Mouse (Mus musculus) gastrocnemius, adult 2 months (tissue): ENCODE results near the gene Gm9821. TPM values are rescaled to one million over a fixed set of nuclear protein-coding genes. Genes with fewer than 3 reads are reported as not detected.

Experiments used
- DNase-seq: peaks from one replicate; pipeline ENCODE4 v3.0.0; 2022
- H3K27ac ChIP-seq: fragments of 200-600 bp; 2 replicates; pipeline ENCODE4 v1.8.1; 2022; ENCODE audit warnings: mild to moderate bottlenecking
- H3K4me3 ChIP-seq: fragments of 200-600 bp; 2 replicates; pipeline ENCODE4 v1.8.1; 2022; ENCODE audit warnings: mild to moderate bottlenecking, moderate library complexity
- CTCF ChIP-seq: fragments of 200-600 bp; IDR thresholded peaks from 2 replicates; pipeline ENCODE4 v1.8.1; 2022; ENCODE audit warnings: antibody characterized with exemption, mild to moderate bottlenecking, moderate library complexity
- intact Hi-C: fragments of 180-260 bp; cut with DNase I; formaldehyde crosslinking; loops from one replicate; pipeline ENCODE4 v1.15.1; 2025
- total RNA-seq, 2 experiments: library from RNA; stranded (reverse); gene quantifications; 2 replicates each; pipeline ENCODE4 v1.2.3; 2021

Gm9821 gene
- total RNA-seq, 2 experiments from 2014 or later = not detected

- Histone ChIP-seq H3K4me3 (peak overlapping the region; percentile 19), H3K27ac (peak overlapping the region; percentile 51)
- TF ChIP-seq CTCF = peak; percentile 93
- intact Hi-C loops = loop anchor here (10.0 kb wide), 1 partner anchor 1100 kb away; the partner anchor contains the start of gene Prdm11
- peak; percentile 87 for DNase-seq
Measured at GRCm38 (mm10) chr2:91944170-91944950, 1.1 kb upstream of the Gm9821 start.

GRCm38 (mm10) chr2:91946836-91947235, 1.3 kb downstream of the Gm9821 start:
- H3K4me3 ChIP-seq = peak overlapping the region; percentile 83
- no peak for TF ChIP-seq CTCF
- peak; percentile 81 for DNase-seq
- H3K27ac ChIP-seq = peak overlapping the region; percentile 99
- intact Hi-C loops = loop anchor here (1.0 to 10.0 kb wide), 3 partner anchors 12 to 1098 kb away; partner anchors contain the start of gene Prdm11

- peak overlapping the region; percentile 99 for H3K27ac ChIP-seq
- peak overlapping the region; percentile 83 for H3K4me3 ChIP-seq
- DNase-seq = peak; percentile 87
- intact Hi-C loops = loop anchor here (2.0 to 10.0 kb wide), 2 partner anchors 39 to 1097 kb away; partner anchors contain the start of gene Prdm11
- peak; percentile 21; the same call in 1 of the 2 replicates for TF ChIP-seq CTCF
Measured at GRCm38 (mm10) chr2:91947397-91948150, 2.1 kb downstream of the Gm9821 start.

GRCm38 (mm10) chr2:91948151-91948509, 2.6 kb downstream of the Gm9821 start:
- DNase-seq = no peak
- Histone ChIP-seq H3K27ac (peak overlapping the region; percentile 99), H3K4me3 (peak overlapping the region; percentile 83)
- intact Hi-C loops = loop anchor here (10.0 kb wide), 1 partner anchor 1097 kb away; the partner anchor contains the start of gene Prdm11
- no peak for TF ChIP-seq CTCF

GRCm38 (mm10) chr2:91948792-91949241, 3.3 kb downstream of the Gm9821 start:
- peak overlapping the region; percentile 83 for H3K4me3 ChIP-seq

GRCm38 (mm10) chr2:91949411-91950274, 4.1 kb downstream of the Gm9821 start:
- peak; percentile 82 for DNase-seq
- no peak for TF ChIP-seq CTCF
- Histone ChIP-seq H3K27ac (peak overlapping the region; percentile 99), H3K4me3 (peak overlapping the region; percentile 83)
- intact Hi-C loops = loop anchor here (10.0 kb wide), 1 partner anchor 1095 kb away; the partner anchor contains the start of gene Prdm11

More at GRCm38 (mm10) chr2:91948792-91949241, 3.3 kb downstream of the Gm9821 start:
- peak; percentile 65 for DNase-seq
- TF ChIP-seq CTCF = no peak
- peak overlapping the region; percentile 99 for H3K27ac ChIP-seq
- intact Hi-C loops = loop anchor here (10.0 kb wide), 1 partner anchor 1096 kb away; the partner anchor contains the start of gene Prdm11

- DNase-seq = peak; percentile 77
- H3K4me3 ChIP-seq = peak overlapping the region; percentile 83
Measured at GRCm38 (mm10) chr2:91950275-91951085, 5.0 kb downstream of the Gm9821 start.

GRCm38 (mm10) chr2:91953825-91954224, 8.3 kb downstream of the Gm9821 start:
- peak; percentile 74 for DNase-seq
- Histone ChIP-seq H3K4me3 (peak overlapping the region; percentile 34; the same call in 1 of the 2 replicates), H3K27ac (peak overlapping the region; percentile 82)
- intact Hi-C loops = no loop called here
- no peak; the same call in 1 of the 2 replicates for TF ChIP-seq CTCF

More at GRCm38 (mm10) chr2:91950275-91951085, 5.0 kb downstream of the Gm9821 start:
- peak overlapping the region; percentile 99 for H3K27ac ChIP-seq
- intact Hi-C loops = no loop called here
- TF ChIP-seq CTCF = no peak

- TF ChIP-seq CTCF = no peak
- Histone ChIP-seq H3K4me3 (no peak overlapping the region), H3K27ac (peak overlapping the region; percentile 82)
- intact Hi-C loops = no loop called here
- no peak for DNase-seq
Measured at GRCm38 (mm10) chr2:91955121-91955591, 9.7 kb downstream of the Gm9821 start.

- intact Hi-C loops = no loop called here
- Histone ChIP-seq H3K4me3 (no peak overlapping the region), H3K27ac (peak overlapping the region; percentile 82)
- DNase-seq = no peak
- no peak for TF ChIP-seq CTCF
Measured at GRCm38 (mm10) chr2:91955875-91956274, 10.4 kb downstream of the Gm9821 start.

GRCm38 (mm10) chr2:91957096-91957495, 11.6 kb downstream of the Gm9821 start:
- TF ChIP-seq CTCF = no peak
- Histone ChIP-seq H3K27ac (peak overlapping the region; percentile 48), H3K4me3 (no peak overlapping the region)
- intact Hi-C loops = no loop called here
- DNase-seq = no peak
